Mouse (Mus musculus) large intestine, adult 2 months (tissue): ENCODE measurements at regions not wholly inside any gene's neighbourhood (a gene's known extent, or its start where the extent isn't known, plus 50 kb on each side); places are given as distances from the start of the nearest gene placed in this dataset.

Source experiments
- DNase-seq: peaks from one replicate; pipeline ENCODE4 v3.0.0-alpha.2; 2012; ENCODE audit warnings: low read depth, low spot score
- WGBS: fragments of 180-500 bp; shearing (Covaris S2); methylation state at CpG from one replicate; pipeline ENCODE4 v1.1.7; 2018; 5-methylcytosine and 5-hydroxymethylcytosine counted together

GRCm38 (mm10) chr10:83957118-83957759, 234.6 kb downstream of the 1500009L16Rik start:
- no peak for DNase-seq
- 49% methylated on average over 18 of the region's 18 CpGs for WGBS

- DNase-seq, result no peak
- 84% methylated on average over 3 of the region's 3 CpGs for WGBS
Observed at GRCm38 (mm10) chr10:83958397-83958796, 235.7 kb downstream of the 1500009L16Rik start.

- 93% methylated on average over 2 of the region's 2 CpGs for WGBS
Observed at GRCm38 (mm10) chr10:83958826-83959225, 236.2 kb downstream of the 1500009L16Rik start.

GRCm38 (mm10) chr10:83963232-83963760, 240.6 kb downstream of the 1500009L16Rik start:
- 79% methylated on average over 12 of the region's 12 CpGs for WGBS
- DNase-seq, result no peak

More at GRCm38 (mm10) chr10:83958826-83959225, 236.2 kb downstream of the 1500009L16Rik start:
- DNase-seq, result no peak

GRCm38 (mm10) chr10:83963779-83964643, 241.3 kb downstream of the 1500009L16Rik start:
- WGBS, result 39% methylated on average over 12 of the region's 12 CpGs
- no peak for DNase-seq

- DNase-seq, result no peak
- WGBS, result 59% methylated on average over 5 of the region's 5 CpGs
Observed at GRCm38 (mm10) chr10:83964838-83965237, 242.2 kb downstream of the 1500009L16Rik start.

GRCm38 (mm10) chr10:83970501-83970900, 247.8 kb downstream of the 1500009L16Rik start:
- no peak for DNase-seq
- WGBS, result 75% methylated on average over 3 of the region's 3 CpGs

GRCm38 (mm10) chr10:83974548-83974947, 251.9 kb downstream of the 1500009L16Rik start:
- no peak for DNase-seq
- 80% methylated on average over 6 of the region's 6 CpGs for WGBS

- 60% methylated on average over 3 of the region's 3 CpGs for WGBS
- no peak for DNase-seq
Observed at GRCm38 (mm10) chr10:83976548-83976947, 253.9 kb downstream of the 1500009L16Rik start.

- 76% methylated on average over 2 of the region's 2 CpGs for WGBS
- DNase-seq, result no peak
Observed at GRCm38 (mm10) chr10:83979930-83980329, 257.3 kb downstream of the 1500009L16Rik start.

GRCm38 (mm10) chr10:83984697-83985415, 262.2 kb downstream of the 1500009L16Rik start:
- 32% methylated on average over 12 of the region's 12 CpGs for WGBS
- no peak for DNase-seq

GRCm38 (mm10) chr10:83992577-83993305, 270.1 kb downstream of the 1500009L16Rik start:
- DNase-seq, result no peak
- 69% methylated on average over 11 of the region's 11 CpGs for WGBS

- no peak for DNase-seq
- 62% methylated on average over 6 of the region's 6 CpGs for WGBS
Observed at GRCm38 (mm10) chr10:83995026-83995600, 272.4 kb downstream of the 1500009L16Rik start.

- DNase-seq, result no peak
- 9% methylated on average over 4 of the region's 4 CpGs for WGBS
Observed at GRCm38 (mm10) chr10:83995913-83996312, 273.2 kb downstream of the 1500009L16Rik start.

GRCm38 (mm10) chr10:83996489-83996888, 273.8 kb downstream of the 1500009L16Rik start:
- no peak for DNase-seq
- 80% methylated on average over 2 of the region's 2 CpGs for WGBS

GRCm38 (mm10) chr10:84000436-84001208, 278.0 kb downstream of the 1500009L16Rik start:
- WGBS, result 77% methylated on average over 7 of the region's 7 CpGs
- DNase-seq, result no peak

- DNase-seq, result no peak
- WGBS, result 67% methylated on average over 2 of the region's 2 CpGs
Observed at GRCm38 (mm10) chr10:84002744-84003143, 280.1 kb downstream of the 1500009L16Rik start.

- DNase-seq, result no peak
- WGBS, result 71% methylated on average over 8 of the region's 8 CpGs
Observed at GRCm38 (mm10) chr10:84003601-84004149, 281.0 kb downstream of the 1500009L16Rik start.
